Mouse (Mus musculus): ENCODE data around the gene Slc22a23. TPM values are rescaled to one million over a fixed set of nuclear protein-coding genes. Genes with fewer than 3 reads are reported as not detected.

Slc22a23 gene
- total RNA-seq, 2 experiments from 2014 or later, result 7.1 to 7.3 TPM

DNA sequence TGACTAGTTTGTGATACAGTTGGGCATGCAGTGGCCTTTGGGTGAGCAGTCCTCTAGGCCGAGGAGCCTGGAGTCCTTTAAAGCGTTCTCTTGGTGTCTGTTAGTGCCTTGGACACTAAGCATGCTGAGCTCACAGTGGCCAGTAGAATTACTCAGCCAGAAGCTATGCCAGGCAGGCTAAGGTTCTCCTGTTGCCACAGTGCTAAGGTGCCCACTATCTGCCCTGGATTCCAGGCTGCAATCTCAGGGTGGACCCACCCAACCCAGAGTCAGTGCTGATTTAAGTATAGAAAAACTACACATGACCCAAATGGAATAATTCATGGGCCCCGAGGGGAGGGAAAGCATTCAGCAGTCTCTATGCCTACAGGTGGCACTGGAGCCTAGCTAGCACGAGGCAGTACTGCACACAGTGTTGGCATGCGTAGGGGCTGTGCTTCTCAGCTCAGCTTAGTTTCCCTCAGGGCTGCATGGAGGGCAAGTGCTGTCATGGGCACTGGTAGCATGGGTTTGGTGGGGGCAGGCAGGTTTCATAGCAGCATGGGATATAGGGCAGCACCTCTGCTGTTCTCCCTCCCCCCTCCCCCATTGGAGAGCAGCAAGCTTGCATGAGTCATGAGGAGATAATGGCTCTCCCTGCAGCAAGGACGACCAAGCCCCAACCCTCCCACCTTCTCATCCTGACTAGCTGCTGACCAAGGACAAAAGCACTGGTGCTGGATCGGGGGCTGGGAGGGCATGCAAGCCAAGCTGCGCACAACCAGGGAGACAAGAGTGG lies 152.4 kb downstream of the Slc22a23 start:
- DNase-seq, result peak; percentile 45 to 54
- intact Hi-C loops (cut with DNase I), result no loop called here

DNA sequence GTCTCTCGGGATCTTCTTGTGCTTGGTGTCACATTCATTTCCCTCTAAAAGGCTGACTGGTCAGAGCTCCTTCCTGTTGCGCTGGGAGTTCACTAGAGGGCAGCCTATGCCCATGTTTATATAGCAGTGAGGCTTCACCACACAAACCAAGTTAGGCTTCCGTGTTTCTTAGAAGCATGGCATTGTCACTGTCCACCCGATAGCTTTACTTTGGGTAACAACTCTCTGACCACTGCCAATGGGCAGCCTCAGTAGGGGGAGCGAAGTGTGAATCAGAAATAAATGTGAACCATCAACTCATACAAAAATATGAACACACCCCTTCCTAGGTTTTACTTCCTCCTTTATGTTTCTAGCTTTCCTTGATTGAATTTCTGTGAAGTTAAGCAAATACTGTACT lies 157.4 kb downstream of the Slc22a23 start:
- DNase-seq, result peak; percentile 84 to 86
- intact Hi-C loops (cut with DNase I), result loop anchor here (1.0 to 10.0 kb wide), 5 partner anchors 157 to 807 kb away; partner anchors contain the start of gene Slc22a23

DNA sequence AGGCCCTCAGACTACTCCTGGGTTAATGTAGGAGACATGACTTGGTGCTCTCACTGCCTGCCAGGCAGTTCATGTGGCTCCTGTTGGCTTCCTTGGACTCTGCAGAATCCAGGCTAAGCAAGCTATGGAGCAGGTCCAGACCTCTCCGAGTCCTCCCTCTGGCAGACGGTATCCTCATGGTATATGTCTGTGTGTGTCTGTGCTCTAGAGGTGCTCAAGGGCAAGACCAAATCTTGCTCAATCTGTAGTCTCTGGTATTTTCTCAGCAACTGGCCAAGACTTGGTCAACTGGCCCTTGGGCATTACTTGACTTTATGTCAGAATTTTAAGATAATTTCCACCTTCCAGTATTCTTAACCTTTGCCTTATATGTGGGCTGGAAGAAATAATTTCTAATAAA lies 159.6 kb downstream of the Slc22a23 start:
- intact Hi-C loops (cut with DNase I), result loop anchor here (5.0 to 10.0 kb wide), 2 partner anchors 607 to 809 kb away; no protein-coding TSS in a partner anchor
- no peak for DNase-seq

DNA sequence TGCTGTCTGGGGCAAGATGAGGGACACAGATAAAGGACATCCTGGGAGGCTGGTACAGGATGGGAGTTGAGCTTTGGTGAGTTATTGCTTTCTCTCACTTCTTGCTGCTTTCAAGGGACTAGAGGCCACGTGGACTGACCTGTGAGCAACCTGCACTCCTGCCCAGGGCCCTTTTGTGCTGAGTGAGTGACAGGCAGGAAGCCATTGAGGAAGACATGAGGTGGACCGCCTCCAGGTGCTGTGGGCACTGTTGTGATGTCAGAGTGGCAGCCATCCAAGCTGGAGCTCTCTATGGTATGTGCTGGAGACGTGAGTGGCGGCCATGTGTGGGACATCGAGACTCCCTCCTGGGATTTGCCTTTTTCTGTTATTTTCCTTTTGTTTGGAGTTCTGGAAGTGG lies 163.4 kb downstream of the Slc22a23 start:
- no peak for DNase-seq
- intact Hi-C loops (cut with DNase I), result loop anchor here (10.0 kb wide), 1 partner anchor 813 kb away; no protein-coding TSS in a partner anchor

DNA sequence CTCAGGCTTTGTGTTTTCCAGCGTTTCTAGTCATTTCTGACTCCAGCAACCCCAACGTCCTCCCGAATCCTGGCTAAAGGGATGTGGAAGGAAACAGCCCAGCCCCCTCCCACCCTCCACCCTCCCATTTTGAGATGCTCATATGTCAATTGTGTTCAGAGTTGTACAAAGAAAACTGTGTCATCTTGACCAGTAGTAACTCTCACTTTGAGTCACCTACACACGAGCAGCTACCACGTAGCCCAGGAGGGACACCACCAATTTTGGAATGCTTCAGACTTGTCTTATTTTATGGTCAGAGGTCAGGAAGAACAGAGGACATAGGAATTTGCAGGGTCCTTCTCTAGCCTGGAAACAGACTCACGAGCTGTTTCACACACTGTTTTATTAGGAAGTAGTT lies 171.0 kb downstream of the Slc22a23 start:
- DNase-seq, result no peak
- intact Hi-C loops (cut with DNase I), result no loop called here

DNA sequence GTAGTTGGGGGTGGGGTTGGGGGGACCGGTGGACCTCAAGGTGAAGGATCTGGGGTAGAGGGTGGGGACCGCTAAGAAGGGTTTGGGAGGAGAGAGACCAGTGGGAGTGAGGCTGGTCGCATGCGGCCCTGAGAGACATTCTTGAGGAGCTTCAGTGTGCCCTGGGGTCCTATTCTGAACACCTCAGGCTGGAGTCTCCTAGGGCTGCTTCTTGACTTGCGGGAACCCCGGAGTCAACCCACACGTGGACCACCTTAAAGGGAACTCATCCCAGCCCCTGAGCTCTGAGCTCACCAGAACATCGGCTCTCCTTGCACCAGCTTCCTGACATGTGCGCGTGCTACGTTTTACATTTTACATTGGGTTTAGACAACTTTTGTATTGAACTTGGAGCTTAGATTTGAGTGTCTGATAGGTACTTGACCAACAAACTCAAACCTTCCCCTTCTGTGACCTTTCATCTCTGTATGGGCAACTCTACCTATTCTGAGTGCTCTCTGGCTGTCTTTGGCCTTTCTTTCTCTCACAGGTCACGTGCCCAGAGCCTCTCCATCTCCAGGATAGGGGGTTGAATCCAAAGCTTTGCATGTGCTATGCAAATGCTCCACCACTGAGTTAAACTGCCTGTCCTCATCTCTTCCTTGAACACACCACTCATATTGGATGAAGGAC lies 181.5 kb downstream of the Slc22a23 start:
- intact Hi-C loops (cut with DNase I), result no loop called here
- DNase-seq, result no peak

DNA sequence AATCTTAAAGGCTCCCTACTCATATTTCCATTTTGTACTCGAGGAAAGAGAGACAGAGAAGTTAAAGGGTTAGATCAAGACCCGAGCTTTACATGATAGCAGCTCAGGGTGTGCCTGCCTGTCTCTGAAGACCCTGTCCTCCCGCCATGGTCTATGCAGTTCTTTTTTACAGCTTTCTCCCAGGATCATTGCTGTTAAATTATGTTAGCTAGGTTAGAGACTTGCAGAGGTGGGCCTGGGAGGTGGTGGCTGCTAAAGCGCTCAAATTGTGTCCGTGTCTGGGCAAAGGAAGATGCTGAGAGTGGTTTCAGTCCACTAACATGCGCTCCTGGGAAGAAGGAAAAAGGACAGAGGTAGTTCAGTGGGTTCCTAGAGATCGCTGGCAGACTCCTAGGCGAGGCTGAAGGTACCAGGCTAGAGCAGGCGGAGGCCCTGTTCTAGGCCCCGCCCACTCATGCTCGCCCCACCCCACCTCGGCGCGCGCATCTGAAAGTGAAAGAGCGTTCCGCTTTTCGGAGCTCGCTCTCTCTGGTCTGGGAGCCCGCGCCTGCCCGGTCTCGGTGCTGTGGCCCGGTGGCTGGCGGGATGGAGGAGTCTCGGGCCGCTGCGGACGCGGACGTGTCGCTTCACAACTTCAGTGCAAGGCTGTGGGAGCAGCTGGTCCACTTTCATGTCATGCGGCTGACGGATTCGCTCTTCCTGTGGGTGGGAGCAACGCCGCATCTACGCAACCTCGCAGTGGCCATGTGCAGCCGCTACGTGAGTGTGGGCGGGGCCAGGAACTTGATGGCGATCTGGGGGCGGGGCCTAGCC lies 182.3 kb downstream of the Slc22a23 start, which contains the start of gene Psmg4:
Gene Psmg4 (plus strand): TSS at position 474 of the 813 bp plus-strand sequence.
- intact Hi-C loops (cut with DNase I), result no loop called here

DNA sequence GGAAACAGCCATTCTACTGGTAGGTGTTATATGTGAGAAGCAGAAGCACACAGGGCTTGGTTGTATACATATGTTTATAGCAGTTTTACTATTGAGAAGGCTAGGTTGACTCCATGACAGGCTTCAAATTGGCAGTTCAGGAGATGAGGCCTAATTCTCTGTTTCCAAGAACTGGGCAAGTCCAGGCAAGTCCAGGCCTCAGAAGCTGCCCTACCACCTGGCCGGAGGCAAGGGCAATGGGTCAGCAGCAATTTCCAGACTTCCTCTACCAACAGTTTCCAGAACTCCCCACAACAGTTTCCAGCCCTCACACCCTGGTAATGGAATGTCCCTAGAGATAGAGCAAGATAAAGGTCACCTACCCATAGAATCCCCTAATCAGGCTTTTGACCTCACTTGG lies 185.1 kb downstream of the Slc22a23 start:
- no peak for DNase-seq
- intact Hi-C loops (cut with DNase I), result loop anchor here (5.0 kb wide), 1 partner anchor 198 kb away; the partner anchor contains the start of gene Nqo2

More for the DNA sequence above, 182.3 kb downstream of the Slc22a23 start, which contains the start of gene Psmg4:
- DNase-seq, result peak; percentile 96 to 97

DNA sequence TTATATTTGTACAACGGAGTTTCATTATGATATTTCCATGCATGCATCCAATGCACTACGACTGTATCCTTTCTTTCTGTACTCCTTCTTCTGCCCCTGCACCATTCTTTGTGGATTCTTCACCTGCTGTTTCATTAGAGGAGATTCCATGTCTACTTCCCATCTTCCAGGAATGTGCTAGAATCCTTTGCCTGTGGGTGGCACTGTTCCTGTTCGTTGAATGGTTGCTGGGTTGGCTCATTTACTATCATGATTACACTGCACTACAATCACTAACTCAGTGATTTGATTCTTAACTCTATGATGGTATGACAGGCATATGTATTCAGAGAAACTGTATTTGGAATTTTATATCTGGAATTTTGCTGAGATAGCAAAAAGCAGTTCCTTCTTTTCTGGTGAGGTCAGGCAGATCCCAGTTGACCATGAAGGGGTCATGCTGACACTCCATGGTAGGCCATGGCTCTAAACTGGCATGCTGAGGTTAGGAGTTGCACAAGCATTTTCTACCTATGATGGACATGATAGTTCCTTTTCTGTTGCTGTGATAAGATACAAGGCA lies 187.3 kb downstream of the Slc22a23 start:
- DNase-seq, result no peak
- intact Hi-C loops (cut with DNase I), result loop anchor here (5.0 kb wide), 1 partner anchor 195 kb away; the partner anchor contains the start of gene Nqo2

DNA sequence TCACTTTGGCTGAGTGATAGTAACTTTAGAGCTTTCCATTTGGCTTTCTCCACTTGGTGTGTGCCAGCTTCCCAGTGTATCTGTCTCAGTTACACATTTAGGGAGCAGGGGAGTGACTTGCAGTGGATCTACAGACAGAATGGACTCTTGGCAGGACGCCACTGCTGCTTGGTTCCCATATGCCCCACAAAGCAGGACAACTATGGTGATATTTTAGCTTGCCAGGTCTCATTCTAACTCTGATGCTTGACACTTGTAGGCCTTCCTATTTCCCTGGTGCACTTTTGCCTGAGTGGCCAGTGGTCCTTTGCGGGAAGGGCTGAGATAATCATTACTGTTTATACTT lies 188.2 kb downstream of the Slc22a23 start:
- DNase-seq, result peak; percentile 20 to 28
- intact Hi-C loops (cut with DNase I), result loop anchor here (1.0 to 5.0 kb wide), 2 partner anchors 111 to 195 kb away; partner anchors contain the start of gene Nqo2

DNA sequence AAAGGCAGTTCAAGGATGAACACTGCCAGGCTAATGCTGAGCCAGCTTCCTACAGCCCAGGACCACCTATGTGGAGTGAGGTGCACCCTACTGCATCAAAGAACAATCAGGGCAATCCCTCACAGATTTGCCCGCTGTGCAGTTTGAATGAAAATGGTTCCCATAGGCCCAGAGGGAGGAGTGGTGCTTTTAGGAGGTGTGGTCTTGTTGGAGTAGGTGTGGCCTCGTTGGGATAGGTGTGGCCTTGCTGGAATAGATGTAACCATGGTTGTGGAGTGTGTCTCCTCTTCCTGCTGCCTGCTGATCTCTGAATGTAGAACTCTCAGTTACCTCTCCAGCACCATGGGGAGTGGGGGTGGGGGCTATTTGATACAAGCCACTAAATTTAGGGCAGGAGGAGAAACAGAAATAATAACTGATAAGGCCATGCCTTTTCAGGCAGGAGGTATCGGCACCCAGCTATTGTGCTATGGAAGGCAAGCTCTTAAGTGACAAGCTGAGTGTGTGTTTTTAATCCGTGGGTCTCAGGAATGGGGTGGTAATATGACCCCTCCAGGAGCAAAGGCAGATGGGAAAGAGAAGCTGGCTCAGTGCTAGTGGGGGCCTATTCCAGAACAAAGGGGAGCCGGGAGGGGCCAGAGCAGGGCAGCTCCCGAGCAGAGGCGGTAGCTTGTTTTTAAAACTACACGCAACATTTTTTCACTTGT lies 188.7 kb downstream of the Slc22a23 start:
- DNase-seq, result peak; percentile 13 to 37
- intact Hi-C loops (cut with DNase I), result loop anchor here (1.0 to 5.0 kb wide), 2 partner anchors 110 to 194 kb away; partner anchors contain the start of gene Nqo2

DNA sequence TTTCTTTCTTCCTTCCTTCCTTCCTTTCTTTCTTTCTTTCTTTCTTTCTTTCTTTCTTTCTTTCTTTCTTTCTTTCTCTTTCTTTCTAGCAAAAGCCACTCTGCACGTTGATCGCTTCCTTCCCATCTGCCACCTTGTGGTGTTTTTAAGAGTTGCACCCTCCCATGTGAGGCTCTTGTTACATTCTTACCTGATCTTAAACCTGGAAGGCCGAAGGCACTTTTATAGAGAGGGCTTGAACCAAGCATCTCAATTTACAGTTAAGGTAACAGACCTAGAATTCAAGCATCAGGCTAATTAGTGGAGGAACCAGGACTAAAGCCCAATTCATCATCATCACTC lies 190.1 kb downstream of the Slc22a23 start:
- DNase-seq, result peak; percentile 75 to 84
- intact Hi-C loops (cut with DNase I), result loop anchor here (1.0 to 5.0 kb wide), 2 partner anchors 77 to 193 kb away; partner anchors contain the start of genes Nqo2 and Tubb2a

DNA sequence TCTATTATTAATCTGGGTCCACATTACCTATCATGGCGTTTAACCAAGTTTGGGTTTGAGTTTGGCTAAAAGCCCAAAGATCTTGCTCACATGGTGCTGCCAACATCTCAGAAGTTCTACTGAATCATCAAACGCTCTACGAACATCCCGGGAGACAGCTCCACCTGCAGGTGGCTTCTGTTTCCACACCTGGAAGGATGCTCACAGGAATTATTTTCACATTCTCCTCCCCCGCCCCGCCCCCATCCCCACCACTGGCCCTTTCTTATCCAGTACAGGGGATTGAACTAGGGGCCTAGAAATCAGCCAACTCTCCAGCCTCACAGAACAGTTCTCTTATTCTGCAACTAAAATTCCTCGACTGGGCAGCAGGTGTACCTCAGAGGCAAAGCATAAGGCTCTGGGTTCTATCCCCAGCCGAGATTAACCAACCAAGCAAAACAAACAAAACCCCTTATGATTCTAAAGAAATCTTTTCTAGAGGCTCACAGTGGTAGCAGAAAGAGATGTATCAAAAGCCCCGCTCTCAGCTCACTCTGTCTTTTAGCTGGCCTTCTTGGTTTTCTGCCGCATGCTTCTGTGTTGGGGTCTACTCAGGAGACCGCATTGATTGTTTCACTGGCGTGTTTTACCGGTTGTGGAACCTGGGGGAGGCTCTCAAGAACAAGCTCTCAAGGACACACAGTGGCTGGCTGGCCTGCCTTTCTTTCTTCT lies 190.6 kb downstream of the Slc22a23 start:
- intact Hi-C loops (cut with DNase I), result no loop called here
- DNase-seq, result peak; percentile 87 to 90

DNA sequence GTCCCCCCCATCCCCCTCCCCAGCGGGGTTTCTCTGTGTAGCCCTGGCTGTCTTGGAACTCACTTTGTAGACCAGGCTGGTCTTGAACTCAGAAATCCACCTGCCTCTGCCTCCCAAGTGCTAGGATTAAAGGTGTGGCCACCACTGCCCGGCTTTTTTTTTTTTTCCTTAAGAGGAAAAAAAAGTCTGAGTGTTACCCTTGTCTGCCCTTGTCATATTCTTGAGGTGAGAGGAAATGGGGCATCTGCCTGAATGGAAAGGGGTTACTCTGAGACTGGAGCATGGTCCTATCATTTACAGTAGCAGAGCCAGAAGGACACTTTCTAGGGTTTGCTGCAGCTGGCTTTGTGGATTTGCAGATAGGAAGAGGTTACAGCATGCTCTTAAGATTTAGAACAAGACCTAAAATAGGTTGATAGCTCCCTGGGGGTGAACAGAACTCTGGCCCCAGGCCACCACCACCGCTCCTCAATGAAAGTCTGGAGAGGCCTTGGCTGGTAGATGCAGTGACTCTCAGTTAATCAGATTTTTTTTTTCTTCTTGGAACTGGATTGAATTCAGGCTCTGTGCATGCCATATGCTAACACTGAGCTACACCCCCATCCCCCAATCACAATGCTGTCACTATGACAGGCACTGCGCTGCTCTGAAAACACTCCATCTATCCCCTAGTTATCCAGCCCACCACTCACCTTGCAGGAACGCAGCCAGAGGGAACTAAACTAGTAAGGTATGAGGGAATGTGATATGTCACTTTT lies 191.5 kb downstream of the Slc22a23 start:
- DNase-seq, result peak; percentile 33 to 42
- intact Hi-C loops (cut with DNase I), result no loop called here

DNA sequence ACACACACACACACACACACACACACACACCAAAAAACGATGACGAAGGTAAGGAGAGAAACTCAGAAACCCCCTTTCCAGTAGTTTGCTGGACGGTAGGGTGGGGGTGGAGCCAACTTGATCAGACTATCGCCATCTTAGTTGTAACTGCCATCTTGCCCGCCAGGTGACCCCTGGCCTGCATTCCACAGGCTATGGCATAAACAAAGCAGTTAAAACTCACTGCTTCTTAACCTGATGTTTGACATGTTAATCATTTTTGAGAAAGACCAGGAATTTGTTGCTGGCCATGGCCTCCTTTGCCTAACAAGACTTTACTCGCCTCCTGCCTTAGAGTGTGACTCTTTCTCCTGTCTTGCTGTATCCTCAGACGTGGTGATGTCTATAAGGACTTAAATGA lies 192.3 kb downstream of the Slc22a23 start:
- DNase-seq, result no peak
- intact Hi-C loops (cut with DNase I), result no loop called here

DNA sequence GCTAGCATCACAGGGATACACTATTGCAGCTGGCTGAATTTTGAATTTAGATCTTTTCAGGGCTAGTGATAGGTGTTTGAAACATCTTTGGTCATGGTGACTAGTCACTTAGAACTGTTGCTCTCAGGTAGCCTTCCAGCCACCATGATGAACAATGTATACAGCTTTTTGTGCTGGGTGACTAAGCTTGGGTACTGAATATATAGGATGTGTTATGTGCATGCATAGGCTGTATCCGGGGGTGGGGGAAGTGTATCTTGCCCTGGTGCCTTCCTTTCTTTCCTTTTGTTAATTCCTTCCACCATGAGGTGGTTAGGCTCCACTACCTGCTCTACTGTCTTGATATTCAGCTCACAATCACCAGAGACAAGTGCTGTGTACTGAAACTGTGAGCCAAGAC lies 193.6 kb downstream of the Slc22a23 start:
- intact Hi-C loops (cut with DNase I), result no loop called here
- DNase-seq, result no peak

DNA sequence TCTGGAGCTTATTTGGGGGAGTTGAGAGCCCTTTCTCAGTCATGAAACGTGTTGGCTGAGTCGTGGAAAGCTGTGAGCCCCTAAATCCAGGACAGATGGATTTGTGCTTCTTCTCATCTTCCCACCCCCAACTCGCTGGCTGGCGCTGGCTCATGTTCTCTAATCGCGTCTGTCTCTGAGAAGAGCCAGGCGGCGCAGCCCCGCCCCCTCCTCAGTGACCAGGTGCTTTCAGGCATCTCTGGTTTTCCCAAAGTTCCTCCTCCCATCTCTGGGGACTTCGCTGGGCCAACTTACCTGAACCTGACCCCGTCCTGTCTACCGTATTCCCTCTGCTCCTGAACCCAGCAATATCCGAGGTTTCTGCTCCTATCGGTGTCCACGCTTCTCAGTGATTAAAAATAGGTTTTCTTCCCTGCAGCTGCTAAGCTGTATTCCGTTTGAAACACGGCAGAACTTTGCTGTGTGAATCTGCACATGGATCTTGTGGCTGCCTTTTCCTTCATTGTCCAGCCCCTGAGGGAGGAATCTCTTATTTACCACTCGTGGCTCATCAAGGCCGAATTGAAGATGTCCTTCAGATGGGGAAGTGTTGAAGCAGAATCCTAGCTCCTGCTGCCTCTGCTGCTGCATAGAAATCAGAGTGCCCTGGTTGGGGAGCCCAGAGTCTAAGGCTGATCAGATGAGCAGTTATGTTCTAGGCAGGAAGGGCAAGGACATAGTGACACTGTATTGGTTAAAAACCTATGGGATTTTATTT lies 194.5 kb downstream of the Slc22a23 start:
- DNase-seq, result peak in 1 of 2 experiments; percentile 34

More for the DNA sequence above, 194.5 kb downstream of the Slc22a23 start:
- intact Hi-C loops (cut with DNase I), result no loop called here

All from heart, postnatal 10 days (tissue).